Mouse (Mus musculus) G1E (cell line): ENCODE measurements around the gene Gm9913.

ENCODE experiments used
- CTCF ChIP-seq: IDR thresholded peaks from 2 replicates; pipeline ENCODE4 v1.5.1; 2012; ENCODE audit warnings: low read depth, low read length, inconsistent platforms, mixed read lengths
- GATA1 ChIP-seq: IDR thresholded peaks from 2 replicates; pipeline ENCODE4 v1.6.1; 2012; ENCODE audit warnings: borderline replicate concordance, low read length, inconsistent platforms, mixed read lengths

DNA sequence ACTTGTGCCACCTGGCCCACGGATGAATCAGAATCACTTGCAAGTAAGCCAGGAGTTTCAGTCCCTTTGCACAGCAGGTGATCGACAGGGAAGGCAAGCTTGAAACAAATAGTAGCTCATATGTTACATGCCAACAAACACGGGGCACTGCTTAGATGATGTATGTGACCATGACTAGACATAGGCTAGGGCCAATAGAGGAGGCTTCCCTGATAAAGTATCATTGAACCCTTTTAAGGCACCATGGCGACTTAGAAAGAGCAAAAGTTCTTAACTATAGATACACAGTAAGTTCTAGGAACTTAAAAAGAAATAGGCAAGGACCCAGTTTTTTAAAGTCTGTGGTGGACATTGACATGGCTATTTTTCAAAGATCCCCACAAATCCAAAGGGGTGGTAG lies 3.0 kb downstream of the Gm9913 start, which contains the start of gene Fbn1:
- no peak for TF ChIP-seq CTCF
- TF ChIP-seq GATA1: no peak
